Mouse (Mus musculus) G1E (cell line): ENCODE data around the gene Armh3. TPM values are rescaled to one million over a fixed set of nuclear protein-coding genes. Genes with fewer than 3 reads are reported as not detected.

Experiments used
- ATAC-seq: 2 replicates; pipeline ENCODE4 v1.8.0; 2016; ENCODE audit warnings: mild to moderate bottlenecking; ENCODE audit not compliant: insufficient number of reproducible peaks, poor library complexity, low FRiP score, severe bottlenecking; ENCODE audit errors: extremely low read depth
- DNase-seq: peaks from one replicate; pipeline ENCODE4 v3.0.0; 2012; ENCODE audit warnings: low spot score
- H3K27me3 ChIP-seq: 2 replicates; pipeline ENCODE4 v1.6.1; 2012; ENCODE audit warnings: mild to moderate bottlenecking, low read length, inconsistent platforms; ENCODE audit not compliant: insufficient read depth
- H3K36me3 ChIP-seq: replicated peaks from 2 replicates; pipeline ENCODE3; 2012; ENCODE audit warnings: mild to moderate bottlenecking, inconsistent platforms
- H3K4me1 ChIP-seq: 2 replicates; pipeline ENCODE4 v1.6.1; 2012; ENCODE audit warnings: low read depth, low read length, inconsistent platforms, mixed read lengths; ENCODE audit not compliant: insufficient read depth
- H3K4me3 ChIP-seq: 2 replicates; pipeline ENCODE4 v1.5.1; 2012; ENCODE audit warnings: low read depth, mild to moderate bottlenecking, inconsistent platforms, low read length, moderate library complexity, mixed read lengths
- H3K9me3 ChIP-seq: replicated peaks from 2 replicates; pipeline ENCODE4 v1.6.1; 2012; ENCODE audit warnings: inconsistent platforms
- CTCF ChIP-seq: IDR thresholded peaks from 2 replicates; pipeline ENCODE4 v1.5.1; 2012; ENCODE audit warnings: low read depth, low read length, inconsistent platforms, mixed read lengths
- GATA1 ChIP-seq: IDR thresholded peaks from 2 replicates; pipeline ENCODE4 v1.6.1; 2012; ENCODE audit warnings: borderline replicate concordance, low read length, inconsistent platforms, mixed read lengths
- GATA2 ChIP-seq: IDR thresholded peaks from 2 replicates; pipeline ENCODE4 v1.6.1; 2012; ENCODE audit warnings: low read depth, low read length, inconsistent platforms, borderline replicate concordance
- POLR2AphosphoS5 ChIP-seq: IDR thresholded peaks from 2 replicates; pipeline ENCODE4 v1.6.1; 2012; ENCODE audit warnings: low read depth, low read length, inconsistent platforms; ENCODE audit not compliant: insufficient replicate concordance
- TAL1 ChIP-seq: conservative IDR thresholded peaks from 2 replicates; pipeline ENCODE4 v1.6.1; 2012; ENCODE audit warnings: low read depth, low read length, inconsistent platforms, mixed read lengths
- polyA plus RNA-seq: library from polyadenylated mRNA; stranded (reverse); fragments of >175 nt; gene quantifications from 2 replicates; pipeline ENCODE4 v1.2.3, GENCODE M21; 2012
- total RNA-seq, 2 experiments: library from RNA; stranded (forward) in 1 of 2; stranded (reverse) in 1 of 2; fragments of 200-1000 nt in 1 of 2; fragments of >200 nt in 1 of 2; fragmentation: Nextera tagmentation in 1 of 2; gene quantifications; 2 replicates each; pipeline ENCODE4 v1.2.3; 2014 to 2017

Armh3 gene
- total and polyA plus RNA-seq, 3 experiments: 1.9 to 13.0 (median 7.1) TPM

DNA sequence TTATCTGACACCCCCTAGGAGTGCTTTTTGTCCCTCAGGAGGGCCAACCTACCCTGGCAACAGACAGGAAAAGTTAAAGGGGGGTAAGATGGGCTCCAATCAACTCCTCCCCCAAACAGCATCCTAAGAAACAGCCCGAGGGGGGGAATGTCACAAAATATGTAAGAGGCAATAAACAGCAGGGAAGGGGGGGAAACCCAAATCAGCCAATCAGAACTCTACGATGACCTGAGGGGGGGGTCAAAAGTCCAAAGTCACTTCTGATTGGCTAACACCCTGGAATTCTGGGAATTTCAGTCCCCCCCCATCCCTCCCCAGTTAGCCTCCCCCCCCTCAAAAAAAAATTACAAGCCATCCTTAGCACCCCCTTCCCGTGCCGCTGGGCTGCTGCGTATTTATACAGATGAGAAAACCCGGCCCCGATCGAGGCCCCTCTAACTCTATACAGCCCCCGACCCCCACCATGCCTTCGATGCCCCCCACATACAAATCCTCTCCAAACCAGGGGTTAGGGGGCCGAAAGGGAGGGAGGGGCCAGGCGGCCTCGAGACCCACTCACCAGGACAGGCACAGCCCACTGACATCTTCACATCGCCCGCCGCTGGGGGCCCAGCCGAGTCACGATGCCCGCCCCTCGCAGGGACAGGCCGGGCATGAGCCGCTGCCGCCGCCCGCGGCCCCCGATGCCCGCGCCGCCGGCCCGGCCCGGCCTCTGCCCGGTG, 46.1 kb upstream of the Armh3 start, which contains the start of gene Pprc1:
Gene Pprc1, plus strand, starts transcription at position 616 of the 722 bp plus-strand sequence.
- peaks cover 71% of the 10 kb centered on the region for H3K4me1 ChIP-seq
- H3K9me3 ChIP-seq: no peaks in the 10 kb centered on the region
- peaks cover 29% of the 10 kb centered on the region for H3K36me3 ChIP-seq
- H3K4me3 ChIP-seq: peak within 1 kb of the TSS; percentile 96
- H3K27me3 ChIP-seq: no peaks in the 10 kb centered on the region; the same call in 1 of the 2 replicates
- ATAC-seq: no peak
- TF ChIP-seq GATA2 (no peak), GATA1 (no peak), CTCF (no peak), POLR2AphosphoS5 (no peak), TAL1 (no peak)
- DNase-seq: peak; percentile 69

DNA sequence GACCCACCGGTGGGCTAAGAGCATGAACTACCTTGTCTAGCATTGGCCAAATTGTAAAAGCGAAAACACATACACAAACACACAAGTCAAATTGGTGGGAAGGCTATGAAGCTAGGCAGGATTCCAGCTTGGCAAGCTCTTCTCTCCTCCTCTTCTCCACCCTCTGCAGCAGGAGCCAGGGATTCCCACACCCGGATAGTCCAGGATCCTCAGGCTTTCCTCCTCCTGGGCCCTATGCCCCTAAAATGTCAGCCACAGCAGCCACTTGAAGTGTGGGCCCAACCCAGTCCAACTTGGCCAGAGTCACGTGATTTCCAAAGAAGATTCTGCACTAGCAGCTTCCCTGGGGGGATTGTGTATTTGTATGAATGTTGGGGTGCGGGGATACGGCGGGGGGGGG, 45.1 kb upstream of the Armh3 start:
- no peak for ATAC-seq
- no peak for DNase-seq
- TF ChIP-seq GATA1 (no peak), GATA2 (no peak), CTCF (no peak), POLR2AphosphoS5 (no peak), TAL1 (no peak)
- Histone ChIP-seq H3K27me3 (no peaks in the 10 kb centered on the region; the same call in 1 of the 2 replicates), H3K4me3 (peak overlapping the region; percentile 71; the same call in 1 of the 2 replicates), H3K36me3 (peaks cover 35% of the 10 kb centered on the region), H3K9me3 (no peaks in the 10 kb centered on the region), H3K4me1 (peaks cover 77% of the 10 kb centered on the region)

DNA sequence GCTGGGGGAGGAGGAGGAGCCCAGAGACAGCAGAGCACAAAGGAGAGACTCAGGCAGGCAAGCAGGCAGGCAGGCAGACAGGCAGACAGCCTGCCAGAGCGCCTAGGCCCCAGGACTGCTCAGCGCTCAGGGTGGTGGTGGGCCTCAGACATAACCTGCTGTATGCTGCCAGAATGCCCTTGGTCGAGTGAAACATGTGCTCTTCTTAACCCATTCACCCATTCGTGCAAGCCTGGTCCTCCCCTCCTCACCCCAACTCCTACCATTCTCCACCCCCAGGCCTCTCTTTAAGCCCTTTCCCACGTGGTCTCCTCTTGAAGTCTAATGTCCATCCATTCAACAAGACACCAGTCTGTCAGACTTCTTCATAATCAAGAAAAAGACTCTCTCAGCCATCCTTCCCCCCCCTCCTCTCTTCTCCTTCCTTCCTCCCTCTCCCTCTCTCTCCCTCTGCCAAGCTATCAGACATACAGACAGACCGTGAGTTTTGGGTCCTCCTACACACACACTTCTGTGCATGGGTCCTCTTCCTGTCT, 44.3 kb upstream of the Armh3 start:
- TF ChIP-seq GATA2 (no peak), CTCF (no peak), POLR2AphosphoS5 (no peak), TAL1 (no peak), GATA1 (no peak)
- peak; percentile 53 for DNase-seq
- Histone ChIP-seq H3K27me3 (no peaks in the 10 kb centered on the region; the same call in 1 of the 2 replicates), H3K4me3 (peak overlapping the region; percentile 71), H3K9me3 (no peaks in the 10 kb centered on the region), H3K36me3 (peaks cover 38% of the 10 kb centered on the region), H3K4me1 (peaks cover 76% of the 10 kb centered on the region)
- peak; percentile 35 for ATAC-seq

DNA sequence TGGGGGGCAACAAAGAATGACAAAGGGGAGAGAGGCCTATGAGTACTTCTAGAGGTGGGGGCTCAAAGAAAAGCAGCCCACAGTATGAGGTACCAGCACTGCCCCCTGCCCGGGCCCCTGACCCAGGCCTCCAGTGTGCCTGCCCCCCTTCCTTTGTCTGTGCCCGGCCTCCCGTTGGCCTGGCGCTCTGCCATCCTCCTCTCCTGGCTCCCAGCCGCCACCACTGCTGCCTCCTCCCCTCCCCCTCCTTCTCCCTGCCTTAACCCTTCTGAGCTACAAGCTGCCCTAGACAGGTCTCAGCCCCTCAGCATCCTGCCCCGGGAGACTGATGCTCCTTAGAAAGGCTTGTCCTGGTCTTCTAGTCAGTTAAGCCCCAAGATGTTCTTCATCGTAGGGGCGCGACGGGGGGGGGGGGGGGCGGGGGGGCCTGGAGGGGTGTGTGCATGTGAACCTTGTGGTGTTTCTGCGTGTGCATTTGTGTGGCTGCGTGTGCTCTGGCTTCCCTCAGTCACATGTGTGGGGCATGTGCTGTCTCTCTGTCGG, 43.7 kb upstream of the Armh3 start:
- DNase-seq: peak; percentile 62
- peak overlapping the region; percentile 71 for H3K4me3 ChIP-seq
- H3K9me3 ChIP-seq: no peaks in the 10 kb centered on the region
- no peaks in the 10 kb centered on the region for H3K27me3 ChIP-seq
- no peak for TF ChIP-seq GATA1
- TF ChIP-seq CTCF: no peak
- no peak for TF ChIP-seq GATA2
- no peak for TF ChIP-seq POLR2AphosphoS5
- no peak for TF ChIP-seq TAL1
- peaks cover 77% of the 10 kb centered on the region for H3K4me1 ChIP-seq
- no peak for ATAC-seq
- H3K36me3 ChIP-seq: peaks cover 40% of the 10 kb centered on the region

DNA sequence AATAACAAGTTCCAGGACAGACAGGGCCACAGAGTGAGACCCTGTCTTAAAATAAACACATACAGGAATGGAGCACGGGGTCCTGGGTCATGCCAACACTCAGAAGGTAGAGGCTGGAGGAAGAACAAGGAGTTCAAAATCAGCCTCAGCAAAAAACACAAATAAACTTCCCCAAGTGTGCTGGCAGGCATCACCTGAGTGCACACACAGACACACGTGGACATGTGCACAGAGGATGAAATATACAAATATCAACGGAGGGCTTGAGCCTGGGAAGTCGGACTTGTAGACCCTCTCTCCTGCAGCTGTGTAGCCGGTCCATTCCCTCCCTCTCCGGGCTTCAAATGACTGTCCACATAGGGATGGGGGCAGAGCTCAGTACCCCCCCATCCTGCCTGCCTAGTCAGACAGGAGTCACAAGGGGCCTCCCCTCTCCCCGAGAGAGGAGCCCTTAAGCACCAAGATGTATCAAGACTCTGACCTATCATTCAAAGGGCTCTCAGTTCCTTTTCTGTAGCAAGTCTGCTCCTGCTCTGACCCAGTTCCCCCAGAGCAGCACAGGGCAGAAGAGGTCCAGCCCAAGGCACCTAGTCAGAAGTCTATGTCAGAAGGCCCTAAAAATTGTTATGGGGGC, 43.1 kb upstream of the Armh3 start:
- no peak for DNase-seq
- no peaks in the 10 kb centered on the region for H3K27me3 ChIP-seq
- peak overlapping the region; percentile 71; the same call in 1 of the 2 replicates for H3K4me3 ChIP-seq

More for the DNA sequence above, 43.1 kb upstream of the Armh3 start:
- Histone ChIP-seq H3K36me3 (peaks cover 46% of the 10 kb centered on the region), H3K4me1 (peaks cover 77% of the 10 kb centered on the region), H3K9me3 (no peaks in the 10 kb centered on the region)
- ATAC-seq: no peak
- TF ChIP-seq GATA2 (no peak), POLR2AphosphoS5 (no peak), CTCF (no peak), GATA1 (no peak), TAL1 (no peak)
